Mouse (Mus musculus) gastrocnemius, adult 2 months (tissue): ENCODE measurements at regions not wholly inside any gene's neighbourhood (a gene's known extent, or its start where the extent isn't known, plus 50 kb on each side); places are given as distances from the start of the nearest gene placed in this dataset.

Experiments used
- DNase-seq: peaks from one replicate; pipeline ENCODE4 v3.0.0; 2022
- H3K27ac ChIP-seq: fragments of 200-600 bp; 2 replicates; pipeline ENCODE4 v1.8.1; 2022; ENCODE audit warnings: mild to moderate bottlenecking
- H3K4me3 ChIP-seq: fragments of 200-600 bp; 2 replicates; pipeline ENCODE4 v1.8.1; 2022; ENCODE audit warnings: mild to moderate bottlenecking, moderate library complexity
- CTCF ChIP-seq: fragments of 200-600 bp; IDR thresholded peaks from 2 replicates; pipeline ENCODE4 v1.8.1; 2022; ENCODE audit warnings: antibody characterized with exemption, mild to moderate bottlenecking, moderate library complexity
- intact Hi-C: fragments of 180-260 bp; cut with DNase I; formaldehyde crosslinking; loops from one replicate; pipeline ENCODE4 v1.15.1; 2025

DNA sequence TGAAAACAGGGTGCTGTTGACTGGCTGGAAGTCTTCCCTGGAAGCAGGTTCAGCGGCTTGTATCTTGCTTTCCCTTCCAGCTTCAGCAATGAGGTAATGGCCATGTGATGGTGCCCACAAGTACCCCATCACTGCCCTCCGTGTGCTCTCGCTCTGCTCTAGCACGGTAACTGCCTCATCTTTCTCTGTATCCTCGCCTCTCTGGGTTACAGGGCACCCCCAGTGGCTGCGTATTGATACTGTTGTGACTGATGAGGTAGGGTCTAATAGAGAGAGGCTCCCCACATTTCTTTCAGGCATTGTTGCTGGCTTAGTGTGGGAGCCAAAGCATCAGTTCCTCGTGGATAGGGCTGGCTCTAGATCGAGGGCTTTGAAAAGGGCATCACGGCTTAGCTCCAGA lies 147.9 kb upstream of the Pitx1 start:
- no peak overlapping the region for H3K4me3 ChIP-seq
- TF ChIP-seq CTCF = no peak
- H3K27ac ChIP-seq = no peak overlapping the region
- DNase-seq = no peak
- intact Hi-C loops = no loop called here

- DNase-seq = no peak
- TF ChIP-seq CTCF = no peak
- intact Hi-C loops = no loop called here
- Histone ChIP-seq H3K27ac (no peak overlapping the region), H3K4me3 (no peak overlapping the region)
Observed at GRCm38 (mm10) chr13:55981041-55981440, 145.0 kb upstream of the Pitx1 start.

DNA sequence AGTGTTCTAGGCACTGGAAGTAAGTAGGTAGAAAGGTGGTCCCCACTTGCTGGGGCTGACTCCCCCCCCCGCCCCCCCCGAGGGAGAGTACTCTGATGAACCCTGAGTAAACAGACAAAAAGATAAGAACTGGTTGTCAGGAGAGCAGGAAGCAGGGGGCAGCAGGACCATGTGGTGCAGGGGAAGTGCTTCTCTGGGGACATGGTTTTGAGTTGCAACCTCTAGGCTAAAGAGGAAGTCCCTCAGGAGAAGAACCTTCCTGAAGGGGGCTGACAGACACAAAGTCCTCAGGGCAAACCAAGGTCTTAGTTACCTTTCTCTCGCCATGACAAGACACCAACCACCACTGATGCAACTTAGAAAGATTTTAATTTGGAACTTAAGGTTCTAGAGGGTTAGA lies 141.9 kb upstream of the Pitx1 start:
- DNase-seq = no peak
- intact Hi-C loops = loop anchor here (10.0 kb wide), 1 partner anchor 177 kb away; no protein-coding TSS in a partner anchor
- no peak for TF ChIP-seq CTCF
- Histone ChIP-seq H3K4me3 (no peak overlapping the region), H3K27ac (no peak overlapping the region)

- peak overlapping the region; percentile 34 for H3K4me3 ChIP-seq
- peak; percentile 62 for DNase-seq
- intact Hi-C loops = loop anchor here (10.0 kb wide), 1 partner anchor 178 kb away; no protein-coding TSS in a partner anchor
- no peak for TF ChIP-seq CTCF
- H3K27ac ChIP-seq = peak overlapping the region; percentile 70
Observed at GRCm38 (mm10) chr13:55976911-55977381, 141.0 kb upstream of the Pitx1 start.

- H3K27ac ChIP-seq = no peak overlapping the region
- no peak for DNase-seq
- peak; percentile 49 for TF ChIP-seq CTCF
- intact Hi-C loops = loop anchor here (10.0 kb wide), 1 partner anchor 181 kb away; no protein-coding TSS in a partner anchor
- no peak overlapping the region for H3K4me3 ChIP-seq
Observed at GRCm38 (mm10) chr13:55974105-55974504, 138.1 kb upstream of the Pitx1 start.

DNA sequence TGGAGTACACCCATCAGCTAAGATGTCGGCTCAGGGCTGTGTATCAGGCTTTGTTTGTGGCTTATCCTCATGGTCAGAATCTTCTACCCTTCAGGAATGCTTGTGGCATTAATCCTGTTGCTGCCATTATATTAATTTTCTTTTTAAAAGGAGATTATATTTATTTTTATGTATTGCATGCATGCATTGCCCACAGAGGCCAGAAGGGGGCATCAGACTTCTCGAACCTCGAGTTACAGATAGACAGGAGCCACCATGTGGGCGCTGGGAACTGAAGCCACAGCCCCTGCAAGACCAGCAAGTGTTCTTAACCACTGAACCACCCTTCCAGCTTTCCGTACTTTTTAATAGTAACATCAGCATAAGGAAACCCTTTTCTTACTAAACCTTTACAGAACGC lies 134.7 kb upstream of the Pitx1 start:
- no peak for DNase-seq
- intact Hi-C loops = loop anchor here (10.0 kb wide), 1 partner anchor 184 kb away; no protein-coding TSS in a partner anchor
- Histone ChIP-seq H3K4me3 (no peak overlapping the region), H3K27ac (no peak overlapping the region)
- TF ChIP-seq CTCF = no peak

DNA sequence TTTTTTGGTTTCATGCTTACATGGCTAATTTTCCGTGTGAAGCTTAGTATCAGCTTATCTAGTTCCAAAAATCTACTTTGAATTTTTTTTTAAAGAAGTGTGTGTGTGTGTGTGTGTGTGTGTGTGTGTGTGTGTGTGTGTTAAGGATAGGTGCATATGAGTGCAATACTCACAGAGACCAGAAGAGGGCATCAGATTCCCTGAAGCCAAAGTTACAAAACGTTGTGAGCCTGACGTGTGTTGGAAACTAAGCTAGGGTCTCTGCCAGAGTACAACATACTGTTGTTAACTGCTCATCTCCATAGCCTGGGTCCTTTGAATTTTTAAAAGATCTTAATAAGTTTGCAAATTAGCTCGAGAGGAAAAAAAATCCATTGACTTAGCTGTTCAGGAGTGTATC lies 133.5 kb upstream of the Pitx1 start:
- Histone ChIP-seq H3K4me3 (no peak overlapping the region), H3K27ac (no peak overlapping the region)
- TF ChIP-seq CTCF = peak; percentile 9; the same call in 1 of the 2 replicates
- intact Hi-C loops = loop anchor here (10.0 kb wide), 1 partner anchor 235 kb away; no protein-coding TSS in a partner anchor
- no peak for DNase-seq

- H3K27ac ChIP-seq = peak overlapping the region; percentile 51
- H3K4me3 ChIP-seq = no peak overlapping the region
- intact Hi-C loops = loop anchor here (10.0 kb wide), 1 partner anchor 232 kb away; no protein-coding TSS in a partner anchor
- no peak for TF ChIP-seq CTCF
- peak; percentile 77 for DNase-seq
Observed at GRCm38 (mm10) chr13:55967151-55967550, 131.2 kb upstream of the Pitx1 start.

DNA sequence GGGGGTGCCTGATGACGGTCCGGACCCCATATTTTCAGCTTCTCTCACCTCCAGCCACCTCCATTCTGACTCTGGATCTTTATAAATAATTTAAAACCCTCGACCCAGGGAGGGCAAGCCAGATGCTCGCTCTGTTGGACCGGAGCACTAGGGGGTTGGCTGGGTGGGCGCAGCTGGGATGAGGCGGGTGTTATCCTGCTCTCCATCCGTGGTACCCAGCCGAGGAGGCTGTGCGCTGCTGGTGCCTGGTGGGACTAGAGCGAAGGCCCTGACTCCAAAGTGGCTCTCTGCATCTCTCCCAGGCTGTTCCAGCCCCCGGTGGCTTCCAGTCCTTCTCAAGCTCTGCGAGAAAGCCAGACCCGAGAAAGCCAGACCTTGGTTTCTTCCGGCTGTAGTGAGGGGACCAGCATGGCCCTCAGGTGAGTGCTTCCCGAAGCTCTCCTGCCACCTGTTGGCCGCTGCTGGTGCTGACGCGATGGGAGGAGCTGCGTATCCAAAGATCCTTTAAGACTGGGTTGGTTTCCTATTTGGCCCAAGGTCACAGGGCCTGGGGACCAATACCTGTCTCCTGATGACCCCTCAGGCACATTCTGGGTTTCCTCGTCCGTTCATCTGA lies 127.1 kb upstream of the Pitx1 start:
- intact Hi-C loops = loop anchor here (5.0 to 10.0 kb wide), 2 partner anchors 131 to 228 kb away; no protein-coding TSS in a partner anchor

GRCm38 (mm10) chr13:55962254-55962866 lies 126.4 kb upstream of the Pitx1 start:
- intact Hi-C loops = loop anchor here (5.0 to 10.0 kb wide), 2 partner anchors 130 to 228 kb away; no protein-coding TSS in a partner anchor
- no peak for DNase-seq
- Histone ChIP-seq H3K4me3 (no peak overlapping the region), H3K27ac (no peak overlapping the region)
- TF ChIP-seq CTCF = no peak

More for the DNA sequence above, 127.1 kb upstream of the Pitx1 start:
- no peak overlapping the region for H3K27ac ChIP-seq
- peak; percentile 75 for DNase-seq
- H3K4me3 ChIP-seq = no peak overlapping the region
- peak; percentile 80 for TF ChIP-seq CTCF

- H3K4me3 ChIP-seq = no peak overlapping the region
- no peak for DNase-seq
- H3K27ac ChIP-seq = no peak overlapping the region
- intact Hi-C loops = no loop called here
- TF ChIP-seq CTCF = no peak
Observed at GRCm38 (mm10) chr13:55954346-55954745, 118.4 kb upstream of the Pitx1 start.

DNA sequence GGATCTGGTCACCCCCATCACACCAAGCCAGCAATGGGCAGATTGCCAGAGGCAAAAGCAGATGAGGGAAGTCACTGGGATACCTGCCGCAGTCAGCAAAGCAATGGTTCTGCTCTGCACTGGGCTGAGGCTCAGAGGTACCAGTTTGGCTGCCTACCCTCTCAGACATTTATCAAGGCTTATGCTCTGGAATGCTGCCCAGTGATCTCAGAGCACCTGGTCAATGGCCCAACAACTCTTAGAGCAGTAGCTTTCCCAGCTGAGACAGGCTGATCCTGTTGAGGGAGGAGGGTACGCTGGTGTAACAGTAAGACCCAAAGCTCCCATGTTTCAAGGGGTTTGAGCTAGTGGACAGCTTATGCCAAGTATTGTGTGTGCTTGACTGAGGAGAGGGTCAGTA lies 117.4 kb upstream of the Pitx1 start:
- no peak for TF ChIP-seq CTCF

GRCm38 (mm10) chr13:55950773-55951172 lies 114.8 kb upstream of the Pitx1 start:
- TF ChIP-seq CTCF = no peak
- Histone ChIP-seq H3K4me3 (no peak overlapping the region), H3K27ac (no peak overlapping the region)
- DNase-seq = no peak
- intact Hi-C loops = no loop called here

More for the DNA sequence above, 117.4 kb upstream of the Pitx1 start:
- no peak for DNase-seq
- intact Hi-C loops = no loop called here
- Histone ChIP-seq H3K4me3 (no peak overlapping the region), H3K27ac (no peak overlapping the region)
